Comparison of ENCODE assay signal across 23 mouse cellular contexts in the genomic region with DNA sequence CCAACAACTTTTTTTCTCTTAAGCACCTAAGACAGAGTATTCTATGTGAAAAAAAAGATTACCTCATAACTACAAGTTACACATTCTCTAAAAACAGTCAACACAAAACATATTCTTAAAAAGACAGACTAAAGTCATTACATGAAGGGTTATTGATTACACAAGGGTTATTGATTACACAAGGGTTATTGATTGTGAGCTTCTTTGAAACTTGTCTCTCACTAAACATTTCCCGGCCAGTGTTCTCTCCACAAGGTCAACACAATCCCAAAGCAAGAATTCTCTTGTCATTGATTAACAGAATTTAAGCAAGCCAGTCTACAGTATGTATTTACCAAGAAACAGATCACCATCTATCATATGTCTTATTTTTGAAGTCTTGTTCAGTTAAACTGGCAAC. TPM values are rescaled to one million over a fixed set of nuclear protein-coding genes. Genes with fewer than 3 reads are reported as not detected.
DNase-seq lines count a peak whose midpoint lies in the region; ATAC-seq and TF ChIP-seq lines count a peak whose summit lies in the region.
"Had no signal": no experiment of that assay in that cellular context is flagged by ENCODE, and none has a peak within 500 bp of the region (broad histone marks: within the 10 kb centered on the region; RNA-seq: fewer than 3 reads in every experiment).

No protein-coding gene starts in this region.

- H3K4me1 ChIP-seq in liver, embryonic 15.5 days (replicated peaks): peaks cover 29% of the 10 kb centered on the region
- peaks cover 5% of the 10 kb centered on the region for H3K4me1 ChIP-seq in liver, postnatal 0 days (ENCODE audit: insufficient read depth)
- H3K4me1 ChIP-seq: embryonic facial prominence, embryonic 13.5 days; embryonic facial prominence, embryonic 15.5 days; forebrain, embryonic 10.5 days; forebrain, embryonic 12.5 days had no signal

- H3K27me3 ChIP-seq in liver, embryonic 15.5 days: no peaks in the 10 kb centered on the region
- no peaks in the 10 kb centered on the region for H3K27me3 ChIP-seq in liver, postnatal 0 days (ENCODE audit: insufficient read depth, low read length)
- H3K27me3 ChIP-seq: embryonic facial prominence, embryonic 13.5 days; embryonic facial prominence, embryonic 15.5 days; forebrain, embryonic 12.5 days had no signal

- no peak for TF ChIP-seq CTCF in liver, postnatal 0 days (IDR thresholded peaks at IDR 0.05; ENCODE audit: low read depth)

- no peak overlapping the region for H3K4me3 ChIP-seq in liver, embryonic 15.5 days (replicated peaks)
- H3K4me3 ChIP-seq in liver, postnatal 0 days (ENCODE audit: low read depth, low read length): no peak overlapping the region
- H3K4me3 ChIP-seq: embryonic facial prominence, embryonic 13.5 days; embryonic facial prominence, embryonic 15.5 days; erythroblast, embryonic 14.5 days; forebrain, embryonic 10.5 days; forebrain, embryonic 12.5 days had no signal

- 62% methylated on average over 1 of the region's 1 CpGs for WGBS in liver, embryonic 15.5 days (ENCODE audit: insufficient replicate concordance)
- 62% methylated on average over 1 of the region's 1 CpGs for WGBS in liver, postnatal 0 days (ENCODE audit: insufficient replicate concordance)

- peak overlapping the region; percentile 30; the same call in 1 of the 2 replicates for H3K27ac ChIP-seq in liver, embryonic 15.5 days (replicated peaks)
- H3K27ac ChIP-seq in liver, postnatal 0 days (ENCODE audit: low read depth): peak overlapping the region; percentile 52; the same call in 1 of the 2 replicates
- H3K27ac ChIP-seq: embryonic facial prominence, embryonic 13.5 days; embryonic facial prominence, embryonic 15.5 days; forebrain, embryonic 10.5 days; forebrain, embryonic 12.5 days had no signal

- ATAC-seq in liver, embryonic 15.5 days (ENCODE audit: insufficient read depth): peak; percentile 30; the same call in 1 of the 2 replicates
- ATAC-seq in liver, postnatal 0 days: peak; percentile 14; the same call in 1 of the 2 replicates
- ATAC-seq: forebrain, embryonic 14.5 days had no signal

- TF ChIP-seq EP300 in liver, postnatal 0 days (IDR thresholded peaks at IDR 0.05; ENCODE audit: low read depth): no peak

- H3K36me3 ChIP-seq in liver, embryonic 15.5 days (replicated peaks): no peaks in the 10 kb centered on the region
- no peaks in the 10 kb centered on the region for H3K36me3 ChIP-seq in liver, postnatal 0 days (replicated peaks; ENCODE audit: insufficient read depth, low read length)
- H3K36me3 ChIP-seq: embryonic facial prominence, embryonic 13.5 days; embryonic facial prominence, embryonic 15.5 days; forebrain, embryonic 10.5 days had no signal

- peak; percentile 15 for DNase-seq in kidney, adult 9 months
- DNase-seq in kidney, postnatal 4 days: no peak
- DNase-seq in liver: no peak
- no peak for DNase-seq in liver, postnatal 0 days
- peak; percentile 10 for DNase-seq in yolk sac, embryonic 10.5 days (ENCODE audit: low spot score)
- no peak for DNase-seq in right cerebral cortex, postnatal 36 days (ENCODE audit: low spot score in 2 of 2)
- DNase-seq: adrenal gland, adult 2 months; adrenal gland, postnatal 10 days; adrenal gland, postnatal 25 days; cerebellum, adult 11 months; cerebellum, adult 18-20 months; cerebellum, adult 8-10 months; cerebellum, adult 9-11 months; cerebellum, postnatal 14 days; cerebellum, postnatal 36 days; embryo, embryonic 11 days had no signal

- no peaks in the 10 kb centered on the region for H3K9me3 ChIP-seq in liver, embryonic 15.5 days (replicated peaks)
- H3K9me3 ChIP-seq in liver, postnatal 0 days (ENCODE audit: low read length): no peaks in the 10 kb centered on the region
- H3K9me3 ChIP-seq: embryonic facial prominence, embryonic 13.5 days; embryonic facial prominence, embryonic 15.5 days; forebrain, embryonic 10.5 days; forebrain, embryonic 12.5 days had no signal

- no peak overlapping the region for H3K4me2 ChIP-seq in liver, embryonic 15.5 days
- no peak overlapping the region for H3K4me2 ChIP-seq in liver, postnatal 0 days (ENCODE audit: low read depth, low read length)
- H3K4me2 ChIP-seq: embryonic facial prominence, embryonic 13.5 days; embryonic facial prominence, embryonic 15.5 days; forebrain, embryonic 12.5 days had no signal

- H3K9ac ChIP-seq in liver, embryonic 15.5 days: no peak overlapping the region
- no peak overlapping the region for H3K9ac ChIP-seq in liver, postnatal 0 days (replicated peaks)
- H3K9ac ChIP-seq: embryonic facial prominence, embryonic 13.5 days; embryonic facial prominence, embryonic 15.5 days; forebrain, embryonic 12.5 days had no signal

RNA-seq across cellular contexts. Expression of a gene that starts 29.1 kb away (rescaled TPM):
- 25.9 and 28.3 TPM in 2 replicates for polyA plus RNA-seq in liver, embryonic 15.5 days (2015; fragmentation: Nextera tagmentation; extraction: Ambion mirVana)
- polyA plus RNA-seq in liver, postnatal 0 days (2015; fragmentation: Nextera tagmentation; extraction: Ambion mirVana): 11.7 and 11.8 TPM in 2 replicates

RNA-seq across cellular contexts. Expression of a gene that starts 29.7 kb away (rescaled TPM):
- 0.91 and 1.5 TPM in 2 replicates for polyA plus RNA-seq in liver, embryonic 15.5 days (2015; fragmentation: Nextera tagmentation; extraction: Ambion mirVana)
- 1.0 and 1.1 TPM in 2 replicates for polyA plus RNA-seq in liver, postnatal 0 days (2015; fragmentation: Nextera tagmentation; extraction: Ambion mirVana)

Comparison
In these comparisons a context has a peak if more than half of its experiments do, and no peak if none do; other contexts are left out.
1. DNase-seq: peak in kidney, adult 9 months (single experiment) and yolk sac, embryonic 10.5 days (single experiment); none in kidney, postnatal 4 days (0 of 2), liver (single experiment), liver, postnatal 0 days (single experiment) and right cerebral cortex, postnatal 36 days (0 of 2).